Mouse (Mus musculus): Measurements from ENCODE around the gene Aqp9.

Aqp9 gene

DNA sequence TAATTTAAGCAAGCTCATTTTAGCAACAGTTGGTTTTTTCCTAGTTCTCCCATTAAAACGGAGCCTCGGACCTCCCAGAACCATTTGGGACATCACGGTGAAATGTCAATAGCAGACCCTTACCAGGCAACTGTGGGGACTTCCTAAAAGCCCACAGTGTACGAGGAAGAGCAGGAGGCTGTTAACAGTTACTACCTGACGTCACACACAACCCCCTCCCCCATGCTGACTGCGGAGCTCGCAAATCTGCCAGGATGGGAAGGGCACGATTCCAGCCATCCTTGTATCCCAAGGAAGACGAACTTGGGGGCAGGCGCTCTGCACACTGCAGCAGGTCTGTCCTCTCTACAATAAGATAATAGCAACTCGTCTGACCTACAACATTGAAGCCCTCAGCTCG, at the start of gene Aqp9:
TSS of gene Aqp9 (minus strand) at position 172 of the 400 bp plus-strand sequence.
- DNase-seq: no peak

DNA sequence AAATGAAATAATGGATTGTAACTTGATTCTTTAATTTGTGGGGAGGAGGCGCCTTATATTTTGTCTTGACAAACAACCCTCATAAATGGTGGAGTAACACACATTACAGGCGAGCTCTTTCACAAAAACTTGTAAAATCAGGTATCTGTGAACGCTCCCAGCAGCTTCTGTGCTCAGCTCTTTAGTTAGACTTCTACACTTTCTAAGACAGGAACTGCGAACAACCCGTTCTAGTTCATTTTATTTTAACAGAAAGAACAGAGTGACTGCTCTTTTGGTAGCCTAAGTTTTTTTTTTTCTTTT, 49.3 kb upstream of the Aqp9 start:
- DNase-seq: no peak

DNA sequence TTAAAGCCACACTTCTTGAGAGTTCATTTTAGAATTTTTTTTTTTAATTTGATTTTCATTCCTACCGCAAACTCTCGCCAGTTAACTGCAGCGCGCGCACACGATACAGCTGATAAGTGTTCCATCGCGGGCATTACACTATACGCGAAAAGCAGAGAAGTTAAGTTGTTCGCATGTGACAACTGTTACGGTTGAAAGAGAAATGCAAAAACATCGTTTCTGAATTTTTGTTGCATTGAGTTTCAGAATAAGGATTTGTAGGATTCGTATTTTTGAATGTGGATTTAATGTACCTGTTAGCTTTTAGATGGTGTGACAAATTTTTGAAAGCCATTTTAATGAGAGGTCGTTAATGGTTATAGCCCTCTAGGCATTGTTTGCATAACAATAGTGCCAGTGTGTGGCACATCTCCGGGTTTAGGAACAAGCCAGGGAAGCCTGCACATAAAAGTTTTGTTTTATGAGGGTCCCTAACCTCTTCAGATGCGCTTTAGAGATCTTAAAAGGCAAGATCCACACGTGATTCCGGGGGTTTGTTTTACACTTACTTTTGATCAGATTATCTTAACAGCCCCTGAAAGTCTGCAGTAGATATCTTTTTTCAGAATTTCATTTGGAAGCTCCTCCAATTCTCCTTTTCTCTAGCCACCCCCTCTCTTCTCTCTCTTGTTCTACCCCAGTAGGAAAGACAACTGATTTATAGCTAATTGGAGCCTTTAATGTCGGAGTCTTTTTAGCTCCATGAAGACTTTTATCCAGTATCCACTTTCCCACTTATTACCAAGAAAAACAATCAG, 48.7 kb upstream of the Aqp9 start:
- no peak for DNase-seq

DNA sequence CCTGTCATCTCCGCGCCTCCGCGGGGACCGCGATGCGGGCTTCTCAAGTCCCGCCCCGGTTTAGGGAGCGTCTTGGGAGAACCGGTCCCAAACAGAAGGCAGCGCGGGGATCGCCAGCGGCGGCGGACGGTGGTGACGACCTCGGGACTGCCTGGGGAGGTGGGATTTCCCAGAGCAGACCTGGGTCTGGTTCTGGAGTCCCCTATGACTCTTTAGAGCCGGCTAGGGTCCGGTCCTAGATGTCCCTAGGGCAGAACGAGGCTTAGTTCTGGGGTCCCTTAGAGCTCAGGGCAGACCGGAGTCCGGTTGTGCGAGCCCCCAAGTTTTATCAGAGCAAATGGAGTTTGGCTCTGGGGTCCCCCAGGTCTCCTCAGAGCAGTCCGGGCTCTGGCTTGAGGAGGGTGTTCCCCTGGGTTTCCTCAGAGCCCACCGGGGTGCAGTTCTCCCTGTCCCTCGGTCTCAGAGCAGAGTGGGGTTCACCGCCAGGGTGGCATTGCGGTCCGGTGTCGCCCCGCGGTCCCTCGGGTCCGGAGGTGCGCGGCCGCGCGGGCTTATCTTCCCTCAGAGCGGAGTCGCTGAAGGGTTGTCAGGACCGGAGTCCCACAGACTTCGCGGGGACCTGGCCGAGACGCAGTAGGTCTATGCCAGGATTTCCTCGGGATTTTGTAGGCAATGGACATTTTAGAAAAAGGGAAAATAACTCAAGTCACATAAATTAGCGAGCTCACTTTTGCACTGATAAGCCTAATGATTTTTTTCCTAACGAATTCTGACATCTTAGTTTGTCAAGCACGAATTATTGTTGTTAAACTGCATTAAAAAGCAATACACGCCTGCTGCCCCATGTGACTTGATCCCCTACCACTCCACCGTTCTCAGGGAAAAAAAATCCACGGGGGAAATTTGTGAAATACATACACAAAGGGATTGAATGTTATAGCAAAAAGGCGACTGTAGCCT, 47.8 kb upstream of the Aqp9 start:
- peak; percentile 1 for DNase-seq

DNA sequence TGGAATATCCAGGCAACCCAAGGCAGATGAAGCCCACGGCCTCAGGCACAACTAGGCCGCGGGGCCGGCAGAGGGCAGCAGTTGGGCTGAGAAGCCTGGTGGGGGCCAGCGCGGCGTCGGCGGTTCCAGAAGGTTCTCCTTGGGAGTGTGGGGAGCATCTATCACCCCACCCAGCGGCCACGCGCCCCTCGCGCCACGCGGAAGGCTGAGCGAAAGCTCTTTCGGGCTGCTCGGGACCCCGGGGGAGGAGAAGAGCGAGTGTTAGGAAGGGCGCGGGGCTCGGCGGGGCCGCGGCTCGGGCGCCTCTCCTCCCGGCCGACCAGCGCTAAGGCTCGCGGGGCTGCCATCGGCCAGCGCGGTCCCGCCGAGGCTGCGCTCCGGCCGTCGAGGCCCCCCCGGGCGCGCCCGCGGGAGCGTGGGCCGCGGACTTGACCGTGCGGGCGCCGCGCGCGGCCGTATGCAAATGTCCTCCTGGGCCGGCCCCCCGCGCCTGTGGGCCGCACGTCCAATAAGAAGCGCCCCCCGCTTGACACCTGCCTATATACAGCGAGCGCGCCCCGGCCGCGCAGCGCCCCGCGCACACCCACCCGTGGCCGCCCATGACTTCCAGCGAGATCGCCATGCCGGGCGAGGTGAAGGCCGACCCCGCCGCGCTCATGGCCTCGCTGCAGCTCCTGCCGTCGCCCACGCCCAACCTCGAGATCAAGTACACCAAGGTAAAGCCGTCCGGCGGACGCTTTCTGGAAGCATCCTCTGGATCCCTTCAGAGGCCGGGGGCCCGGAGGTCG, 47.0 kb upstream of the Aqp9 start, which contains the start of gene Aldh1a2:
TSS of gene Aldh1a2 (plus strand) at position 542 of the 788 bp plus-strand sequence.
- peak; percentile 48 for DNase-seq

DNA sequence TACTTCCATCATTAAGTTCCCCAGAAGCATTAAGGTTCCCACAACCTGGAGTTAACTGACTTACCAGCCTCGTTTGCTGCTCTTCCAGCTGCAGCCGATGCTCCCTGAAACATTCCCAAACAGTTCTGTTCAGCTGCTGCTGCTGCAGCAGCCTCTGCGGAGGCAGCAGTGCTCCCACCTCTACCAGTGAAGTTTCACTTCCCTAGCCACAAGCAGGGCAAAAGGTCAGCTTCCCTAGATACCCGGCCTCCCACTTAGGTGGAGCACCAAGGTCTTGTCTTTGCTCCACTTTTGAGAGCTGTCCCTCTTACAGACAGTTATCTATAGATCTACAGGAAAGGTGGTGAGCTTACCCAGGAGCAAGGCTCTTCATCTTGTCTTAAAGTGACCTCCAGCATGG, 45.2 kb upstream of the Aqp9 start:
- no peak for DNase-seq

DNA sequence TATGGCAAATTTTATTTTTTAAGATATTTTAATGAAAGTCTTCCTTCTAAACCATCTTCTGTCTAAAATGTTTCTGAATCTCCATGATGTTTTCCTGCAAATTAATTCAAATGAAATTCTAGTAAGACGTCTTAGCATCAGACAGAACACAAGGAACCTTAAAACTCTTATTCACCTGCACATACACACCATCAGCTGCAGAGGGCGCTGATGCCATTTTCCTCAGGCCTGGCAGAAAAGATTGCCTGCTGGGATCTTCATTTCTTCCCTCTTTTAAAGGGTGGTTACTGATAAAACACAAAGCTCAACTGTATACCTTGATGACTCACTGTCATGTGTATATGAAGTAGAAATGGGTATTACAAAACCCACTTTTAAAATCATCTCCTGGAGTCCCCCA, 42.4 kb upstream of the Aqp9 start:
- no peak for DNase-seq

DNA sequence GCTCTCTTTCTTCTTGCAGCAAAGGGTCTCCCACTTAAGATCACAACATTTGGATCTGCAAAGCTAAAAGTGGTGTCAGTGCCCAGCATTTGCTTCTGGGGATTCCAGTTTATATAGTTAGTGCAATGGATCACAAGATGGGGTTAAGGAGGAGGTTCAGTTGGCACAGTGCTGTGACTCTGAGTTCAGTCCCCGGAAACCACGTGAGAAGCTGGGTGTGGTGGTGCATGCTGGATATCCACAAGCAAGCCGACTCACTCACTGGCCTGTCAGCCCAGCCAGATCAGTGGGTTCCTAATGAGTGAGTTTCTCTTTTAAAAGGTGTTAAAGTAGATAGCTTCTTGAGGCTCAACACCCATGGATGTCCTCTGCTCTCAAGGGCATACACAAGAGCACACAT, 40.8 kb upstream of the Aqp9 start:
- no peak for DNase-seq

DNA sequence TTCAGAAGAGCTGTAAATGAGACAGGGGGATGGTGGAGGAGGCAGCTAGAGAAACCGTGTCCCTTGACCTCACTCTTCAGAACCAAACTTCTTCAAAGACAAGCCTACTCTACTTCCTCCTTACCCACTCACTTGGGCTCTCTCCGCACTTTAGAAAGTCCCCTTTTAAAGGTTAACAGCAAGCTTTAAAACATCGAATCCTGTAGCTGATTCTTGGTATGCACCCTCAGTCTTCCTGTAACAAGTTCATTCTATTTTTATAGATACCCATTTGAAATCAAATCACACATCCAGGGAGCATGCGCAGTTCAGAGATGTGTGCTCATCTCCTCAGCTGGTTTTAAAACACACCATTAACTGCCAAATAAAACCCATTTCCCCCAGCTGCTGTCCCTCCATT, 33.8 kb upstream of the Aqp9 start:
- DNase-seq: no peak

DNA sequence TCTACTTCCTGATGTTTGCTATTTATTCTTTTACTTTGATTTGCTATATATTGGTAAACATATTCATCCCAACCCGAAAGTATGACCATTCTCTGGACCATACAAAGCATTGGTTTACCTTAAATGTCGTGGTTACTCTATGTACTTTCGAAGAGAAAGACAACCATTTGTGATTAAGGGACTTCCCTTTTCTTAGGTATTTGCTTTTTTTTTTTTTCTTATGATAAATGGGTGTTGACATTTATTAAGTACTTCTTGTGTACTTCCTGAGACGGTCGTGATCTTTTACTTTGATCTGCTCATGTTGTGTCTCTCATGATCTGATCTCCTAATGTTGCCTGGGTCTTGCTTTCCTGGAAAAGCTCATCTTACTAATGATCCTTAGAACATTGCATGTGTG, 30.3 kb upstream of the Aqp9 start:
- no peak for DNase-seq

DNA sequence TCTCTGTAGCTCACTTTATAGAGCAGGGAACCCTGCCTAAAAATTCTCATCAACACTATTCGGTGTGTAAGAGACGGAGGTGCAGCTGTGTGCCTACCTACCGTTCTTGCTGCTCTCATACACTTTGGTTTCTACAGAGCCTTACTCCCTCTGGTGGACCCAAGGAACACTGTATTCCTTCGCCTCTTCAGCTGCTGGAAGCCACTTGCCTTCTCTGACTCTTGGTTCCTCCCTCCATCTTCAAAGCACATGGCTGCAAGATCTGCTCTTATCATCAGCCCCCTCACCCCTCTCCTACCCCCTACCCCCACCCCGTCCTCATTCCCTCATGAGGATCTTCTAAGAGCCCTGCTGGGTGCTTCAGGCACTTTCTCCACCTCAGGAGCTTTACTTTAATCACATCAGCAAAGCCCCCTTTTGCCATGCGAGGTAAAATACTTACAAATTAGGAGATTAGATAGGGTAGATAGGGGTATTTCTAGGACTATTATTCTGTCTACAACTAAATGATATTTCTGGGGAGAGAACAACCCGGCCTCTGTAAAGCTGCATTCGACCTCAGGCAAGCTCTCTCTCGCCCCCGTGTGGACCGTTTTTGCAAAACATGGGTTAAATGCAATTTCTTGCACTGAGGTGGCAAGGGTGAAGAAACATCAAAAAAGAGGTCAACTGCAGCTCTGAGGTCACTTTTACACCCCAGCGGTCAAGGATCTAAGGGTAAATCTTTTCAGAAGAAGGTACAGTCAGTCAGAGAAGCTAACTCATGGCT, 20.3 kb upstream of the Aqp9 start:
- DNase-seq: peak; percentile 61

DNA sequence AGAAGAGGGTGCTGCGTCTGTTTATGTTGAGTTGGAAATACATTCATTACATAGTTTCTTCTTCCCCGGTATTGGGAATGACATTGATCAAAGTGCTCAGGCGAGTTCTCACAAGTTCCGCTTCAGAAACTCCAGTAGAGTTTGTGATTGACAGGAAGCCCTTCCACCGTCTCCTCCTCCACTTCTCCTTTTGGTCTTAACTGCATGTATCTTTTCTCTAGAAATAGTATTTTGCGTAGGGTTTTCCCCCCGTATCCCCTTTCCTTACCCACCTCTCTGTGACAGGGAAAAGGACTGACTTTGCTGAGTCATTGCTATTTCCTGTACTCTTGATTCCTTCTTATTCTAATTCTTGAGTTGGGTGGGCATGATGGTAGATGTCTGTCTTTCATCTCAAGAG, 18.9 kb upstream of the Aqp9 start:
- no peak for DNase-seq

DNA sequence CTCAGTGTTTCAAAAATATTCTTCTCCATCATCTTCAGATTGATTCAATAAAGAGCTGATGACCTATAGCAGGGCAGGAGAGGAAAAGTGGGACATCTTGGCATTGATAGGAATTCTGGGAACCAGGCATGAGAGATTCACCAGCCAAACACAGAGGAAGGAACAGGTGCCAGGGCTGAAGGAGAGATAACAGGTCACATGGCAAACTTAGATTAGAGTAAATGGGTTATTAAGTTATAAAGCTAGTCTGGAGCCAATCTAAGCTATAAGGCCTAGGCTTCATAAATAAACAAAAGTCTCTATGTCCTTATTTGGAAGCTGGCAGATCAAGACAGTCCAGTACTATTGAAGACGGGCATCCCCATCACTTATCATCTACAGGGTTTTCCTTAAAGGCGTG, 17.3 kb upstream of the Aqp9 start:
- DNase-seq: no peak

DNA sequence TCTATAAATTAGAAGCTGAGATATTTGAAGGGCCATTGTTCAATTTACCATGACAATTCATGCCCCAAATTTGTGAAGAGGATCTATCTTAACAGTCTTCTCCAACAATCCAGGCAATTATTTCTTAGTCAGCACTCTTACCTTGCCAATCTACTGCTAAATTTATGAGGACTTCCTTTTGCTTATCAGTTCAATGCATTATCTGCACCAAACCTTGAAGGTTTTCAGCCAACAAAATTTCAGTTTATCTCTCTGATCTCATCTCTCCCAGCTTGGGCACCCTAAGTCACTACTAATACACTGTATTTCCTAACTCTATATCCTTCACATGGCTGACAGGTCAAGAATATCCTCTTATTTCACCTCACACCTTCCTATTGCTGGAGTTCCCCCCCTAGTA, 16.8 kb upstream of the Aqp9 start:
- DNase-seq: no peak

DNA sequence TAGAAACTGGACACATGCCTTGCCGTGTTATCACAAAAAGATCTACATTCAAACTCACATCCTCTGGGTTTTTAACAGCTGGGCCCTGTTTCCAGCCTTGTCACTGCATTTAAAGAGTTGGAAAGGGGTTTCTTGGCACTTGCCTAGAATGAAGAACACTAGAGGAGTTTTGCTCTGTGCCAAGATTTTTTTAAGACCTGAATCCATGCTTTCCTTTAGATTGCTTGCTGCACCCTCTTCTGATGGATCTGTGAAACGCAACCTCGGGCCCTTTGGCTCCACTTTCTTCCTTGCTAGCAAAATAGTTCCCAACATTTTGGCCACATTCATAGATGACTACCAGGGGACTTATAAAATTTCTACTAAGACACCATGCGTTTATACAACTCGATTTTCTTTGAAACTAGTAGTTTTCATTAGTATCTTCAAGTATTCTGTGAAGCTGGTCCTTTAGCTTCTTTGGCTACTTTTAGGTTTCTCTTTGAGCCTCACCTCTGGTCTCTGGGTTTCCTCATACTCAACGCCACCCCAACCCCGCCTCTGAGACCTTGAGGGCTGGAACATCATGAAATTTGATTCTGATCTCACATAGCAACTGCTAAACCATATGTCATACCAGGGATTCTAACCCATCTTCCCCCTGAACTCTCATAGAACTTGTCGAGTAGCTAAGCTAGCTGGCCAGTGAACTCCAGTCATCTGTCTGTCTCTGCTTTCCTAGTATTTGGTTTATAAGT, 11.7 kb upstream of the Aqp9 start:
- DNase-seq: no peak

DNA sequence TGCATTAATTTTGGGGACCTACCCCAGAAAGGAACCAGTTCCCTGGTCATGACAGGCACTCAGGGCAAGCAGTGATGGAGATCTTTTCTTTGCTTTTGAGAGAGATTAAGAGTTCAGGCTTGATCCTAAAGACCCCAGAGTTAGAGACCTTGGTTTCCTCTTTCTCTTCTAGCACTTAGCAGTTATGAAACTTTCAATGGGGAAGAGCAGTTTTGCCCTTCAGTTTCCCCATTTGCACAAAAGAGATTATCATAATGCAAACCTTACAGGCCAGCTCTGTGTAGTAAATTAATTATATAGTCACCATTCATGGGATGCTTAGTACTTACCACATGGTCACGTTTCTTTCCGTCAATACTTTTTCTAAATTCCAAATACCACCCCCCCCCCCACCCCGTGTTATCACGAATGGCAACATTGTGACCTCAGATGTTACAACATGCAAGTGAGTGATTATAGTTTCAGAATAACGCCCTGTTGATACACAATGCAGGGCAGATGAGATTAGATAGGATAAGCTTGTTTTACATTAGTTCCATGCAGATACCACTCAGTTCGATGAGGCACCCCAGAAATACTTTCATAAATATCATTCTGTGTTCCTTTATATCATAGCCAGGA, 10.9 kb upstream of the Aqp9 start:
- DNase-seq: no peak

DNA sequence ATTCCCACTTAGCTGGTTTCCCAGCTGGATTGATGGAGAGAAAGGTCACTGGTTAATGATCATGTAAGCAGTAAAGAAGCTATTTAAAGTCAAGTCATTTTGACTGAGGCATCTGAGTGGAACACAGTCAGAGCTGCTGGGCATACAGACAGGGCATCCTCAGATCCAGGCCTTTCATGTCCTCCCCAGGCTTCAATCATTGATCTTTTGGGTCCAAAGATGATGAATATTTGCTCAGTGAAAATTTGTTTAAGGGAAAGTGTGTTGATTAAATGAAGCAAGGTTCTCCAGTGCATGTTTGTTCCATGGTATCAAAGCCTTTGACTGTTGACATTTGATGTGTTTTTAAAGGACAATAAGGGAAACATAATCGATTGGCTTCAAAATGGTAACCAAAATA, 7.2 kb upstream of the Aqp9 start:
- DNase-seq: no peak

DNA sequence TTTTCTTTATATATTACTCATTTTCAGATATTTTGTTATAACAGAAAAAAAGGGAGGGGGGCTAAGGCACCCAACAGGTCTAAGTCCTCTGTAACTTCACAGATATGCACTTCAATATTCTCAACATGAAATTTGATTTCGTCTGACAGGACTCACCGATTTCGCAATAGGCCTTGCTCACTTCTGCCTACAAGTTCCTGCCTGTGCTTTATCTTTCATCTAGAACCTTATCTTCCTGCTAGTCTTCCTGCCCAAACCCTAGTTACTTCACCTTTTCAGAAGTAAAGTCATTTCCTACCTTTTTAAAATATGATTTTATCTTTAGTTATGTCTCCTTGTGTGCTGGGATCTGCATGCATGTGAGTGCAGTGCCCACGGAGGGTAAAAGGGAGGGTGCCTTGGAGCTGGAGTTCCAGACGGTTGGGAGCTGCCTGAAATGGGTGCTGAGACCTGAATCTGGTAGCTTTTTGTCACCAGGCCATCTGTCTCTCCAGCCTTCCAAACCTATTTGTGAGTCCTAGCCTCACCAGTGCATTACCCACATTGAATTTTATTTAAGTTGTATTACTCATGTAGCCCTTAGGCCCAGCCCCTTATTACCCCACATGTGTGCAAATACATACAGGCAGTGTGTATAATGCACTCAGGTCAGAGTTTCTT, 6.0 kb upstream of the Aqp9 start:
- no peak for DNase-seq

DNA sequence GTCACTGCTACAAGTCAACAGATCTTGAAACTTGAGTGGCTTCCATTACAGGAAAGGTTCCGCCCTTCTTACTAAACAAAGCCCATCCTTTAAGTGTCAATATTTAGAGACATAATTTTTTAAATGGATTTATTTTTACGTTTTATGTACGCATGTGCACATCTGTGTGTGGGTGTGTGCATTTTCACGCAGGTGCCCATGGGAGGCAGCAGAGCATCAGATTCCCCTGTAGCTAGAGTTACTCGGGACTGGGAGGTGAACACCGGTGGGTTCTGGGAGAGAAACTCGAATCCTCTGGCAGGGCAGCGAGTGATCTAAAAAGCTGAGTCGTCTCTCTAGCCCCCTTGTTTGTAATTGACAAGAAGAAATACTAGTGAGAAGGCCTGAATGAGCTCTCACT, 5.1 kb upstream of the Aqp9 start:
- no peak for DNase-seq

DNA sequence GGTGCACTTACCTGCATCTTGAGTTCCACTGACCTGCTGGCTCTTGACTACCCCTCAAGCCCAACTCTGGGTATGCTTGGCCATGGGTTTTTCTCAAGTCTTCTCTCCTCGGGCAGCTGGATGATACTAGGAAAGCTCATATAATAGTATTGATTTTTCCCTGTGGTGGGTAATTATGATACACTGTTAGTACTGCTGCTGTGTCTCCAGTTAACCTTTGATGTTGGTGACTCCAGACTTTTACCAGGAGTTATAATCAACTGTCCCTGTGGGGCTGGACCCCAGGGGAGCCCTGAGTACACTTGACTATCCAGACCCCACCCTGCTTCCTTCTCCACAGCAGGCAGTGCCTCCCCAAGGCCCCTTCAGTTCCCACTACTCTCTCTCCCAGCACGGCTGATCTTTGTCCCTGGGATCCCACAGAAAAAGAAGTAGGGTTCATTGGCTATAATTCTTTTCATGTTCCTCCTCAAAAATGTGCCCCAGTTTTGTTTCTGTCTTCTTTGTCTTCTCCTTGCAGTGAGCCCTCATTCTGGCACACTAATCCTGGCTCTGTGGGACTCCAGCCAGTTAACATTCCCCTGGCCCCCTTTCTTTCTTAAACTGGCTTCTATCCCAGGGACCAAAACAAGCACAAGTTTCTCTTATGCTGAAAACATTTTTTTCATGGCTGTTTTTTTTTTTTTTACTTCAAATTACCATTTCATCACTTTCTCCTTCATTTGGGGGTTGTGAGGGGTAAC, 838 bp downstream of the Aqp9 start:
- DNase-seq: no peak

Data from thymus, postnatal 25 days (tissue).